Mouse (Mus musculus): ENCODE results near the gene Grhpr. TPM values are rescaled to one million over a fixed set of nuclear protein-coding genes. Genes with fewer than 3 reads are reported as not detected.
"Not testable (repeated sequence)": the region's sequence is repeated elsewhere in the genome, so short reads cannot be mapped to it uniquely, and the experiment has no call there.

The Grhpr gene
- total RNA-seq, 2 experiments from 2014 or later, result 18.7 to 21.3 TPM

DNA sequence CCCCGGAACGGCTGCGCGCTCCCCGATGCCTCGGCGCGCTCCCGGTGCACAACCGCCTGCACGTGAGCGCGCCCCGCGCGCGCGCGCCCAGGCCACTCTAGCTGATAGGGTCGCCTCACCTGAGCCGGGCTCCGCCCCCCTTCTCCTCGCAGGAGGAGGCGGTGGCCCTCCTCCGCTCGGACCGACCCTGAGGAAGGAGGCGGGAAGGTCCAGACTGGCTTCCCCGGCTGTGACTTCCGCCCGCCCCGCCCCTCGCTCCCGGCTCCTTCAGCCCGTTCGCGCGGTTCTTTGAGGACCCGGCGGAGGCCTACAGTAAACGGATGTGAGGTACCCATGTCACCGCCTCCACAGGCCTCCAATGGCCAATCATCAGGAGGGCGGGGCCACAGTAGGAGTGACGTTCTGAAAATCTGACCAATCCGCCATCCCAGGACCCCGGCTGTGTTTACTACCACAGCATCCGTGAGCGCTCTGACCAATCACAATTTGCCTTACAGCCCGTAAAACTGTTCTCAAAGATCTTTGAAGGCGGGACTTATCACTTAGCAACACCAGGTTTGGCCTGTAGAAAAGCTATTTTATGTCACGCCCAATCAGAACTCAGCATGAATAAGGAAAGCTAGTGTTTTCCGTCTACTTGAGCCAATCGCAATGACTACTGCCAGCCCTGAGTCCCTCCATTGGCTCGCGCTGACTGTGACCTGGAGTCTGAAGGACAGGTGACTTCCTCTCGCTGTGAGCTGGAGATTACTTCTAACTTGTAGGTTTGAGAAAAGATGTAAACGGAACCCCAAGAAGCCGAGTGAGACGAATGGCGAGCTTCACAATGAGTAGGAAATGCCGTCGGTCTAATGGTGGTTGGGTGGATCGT is 31.1 kb downstream of the Grhpr start, which contains the start of gene Zbtb5:
TSS of gene Zbtb5 (minus strand) at position 308 of the 871 bp plus-strand sequence.
- DNase-seq (ENCODE audit: low spot score in 2 of 2), result peak; percentile 98 to 100

DNA sequence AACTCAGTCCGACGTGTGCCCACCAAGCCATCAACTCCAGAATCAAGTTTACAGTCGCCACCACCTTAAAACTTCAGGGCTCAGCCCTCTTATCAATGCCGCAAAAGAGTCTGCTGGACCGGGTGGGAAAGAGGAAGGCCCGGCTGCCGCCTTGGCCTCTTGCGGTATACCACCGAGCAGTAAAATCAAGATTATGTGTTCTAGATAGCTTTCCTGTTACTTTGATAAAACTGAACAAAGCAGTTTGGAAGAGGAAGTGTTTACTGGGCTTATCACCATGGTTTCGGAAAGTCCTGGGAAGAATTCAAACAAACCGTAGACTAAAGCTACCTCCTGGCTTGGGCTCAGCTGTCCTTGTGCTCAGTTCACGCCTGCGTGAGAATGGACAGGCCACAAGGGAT is 31.8 kb downstream of the Grhpr start:
- no peak for DNase-seq (ENCODE audit: low spot score in 2 of 2)

DNA sequence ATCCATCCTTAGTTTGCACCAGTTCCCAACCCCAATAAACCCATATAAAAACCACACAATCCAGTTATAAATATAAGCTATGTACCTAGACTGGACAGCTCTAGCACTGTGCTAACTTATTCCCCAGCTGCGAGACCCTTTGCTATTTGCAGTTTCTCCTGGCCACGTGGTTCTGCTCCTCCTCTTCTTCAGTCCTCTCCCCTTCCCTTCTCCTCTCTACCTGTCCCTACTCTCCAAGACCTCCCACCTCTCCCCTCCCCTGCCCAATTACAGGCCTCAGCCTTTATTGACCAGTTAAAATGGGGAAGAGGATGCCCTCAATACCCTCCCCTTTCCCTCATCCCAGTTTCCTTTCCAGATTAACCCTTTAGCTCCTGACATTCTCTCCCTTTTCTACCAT is 32.3 kb downstream of the Grhpr start:
- DNase-seq (ENCODE audit: low spot score in 2 of 2), result no peak

DNA sequence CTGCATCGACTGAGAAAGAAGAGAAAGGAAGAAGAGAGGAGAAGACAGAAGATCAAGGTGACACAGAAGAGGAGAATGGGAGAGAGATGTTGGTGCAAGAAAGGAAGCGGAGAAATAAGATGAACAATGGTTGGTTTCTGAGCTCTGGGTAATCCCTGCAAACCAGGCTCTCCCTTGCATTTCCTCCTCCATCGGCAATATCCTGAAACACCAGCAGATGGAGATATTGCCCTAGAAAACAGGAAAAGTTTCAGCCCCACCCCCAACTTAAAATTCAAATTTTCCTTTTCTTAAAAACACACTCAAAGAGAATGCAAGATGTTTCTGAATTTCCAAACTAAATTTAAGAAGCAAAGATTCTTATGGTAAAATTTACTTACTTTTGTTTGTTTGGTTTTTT is 34.4 kb downstream of the Grhpr start:
- DNase-seq (ENCODE audit: low spot score in 2 of 2), result peak; percentile 55 to 83

DNA sequence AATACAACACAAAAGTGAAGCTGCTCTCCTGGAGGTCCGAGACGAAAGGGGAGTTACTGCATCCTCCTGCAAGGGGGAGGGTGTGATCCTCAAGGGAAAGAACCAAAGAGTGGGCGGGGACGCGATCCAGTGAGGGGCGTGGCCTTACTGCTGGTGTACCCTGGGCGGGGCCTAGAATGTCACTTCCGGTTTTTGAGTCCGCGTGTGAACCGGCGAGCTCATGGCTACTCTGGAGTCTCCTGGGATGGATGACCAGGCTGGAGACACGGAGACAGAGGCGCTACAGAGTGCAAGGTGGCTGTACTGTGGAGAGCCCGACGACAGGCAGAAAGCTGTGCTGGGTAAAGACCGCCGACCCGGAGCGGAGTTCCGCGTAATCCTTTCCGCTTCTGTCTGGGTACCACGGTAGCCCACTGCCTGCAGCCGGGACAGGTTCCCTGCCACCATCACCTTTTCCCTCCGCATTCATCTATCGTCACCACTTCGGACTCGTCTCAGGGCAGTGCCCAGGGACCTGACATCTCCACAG is 37.3 kb downstream of the Grhpr start, which contains the start of gene Polr1e:
TSS of gene Polr1e (plus strand) at position 132 of the 529 bp plus-strand sequence.
- peak; percentile 76 to 88 for DNase-seq (ENCODE audit: low spot score in 2 of 2)

DNA sequence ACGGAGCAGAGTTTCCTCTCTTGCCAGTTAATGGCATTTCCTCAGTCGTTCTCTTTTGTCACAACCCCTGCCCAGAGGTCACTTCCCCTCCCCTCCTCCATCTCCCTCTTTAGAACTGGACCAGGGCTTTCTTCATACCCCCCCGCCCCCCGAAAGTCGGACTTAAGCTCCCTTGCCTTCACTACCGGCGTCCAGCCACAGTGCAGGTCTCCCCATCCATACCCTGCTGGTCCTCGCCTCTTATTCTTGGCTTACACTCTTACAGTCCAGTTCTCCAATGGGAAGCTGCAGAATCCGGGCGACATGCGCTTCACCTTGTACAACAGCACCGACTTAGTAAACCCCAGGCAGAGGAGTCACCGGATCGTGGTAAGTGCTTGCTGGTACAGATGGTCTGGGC is 37.8 kb downstream of the Grhpr start:
- DNase-seq (ENCODE audit: low spot score in 2 of 2), result no peak

DNA sequence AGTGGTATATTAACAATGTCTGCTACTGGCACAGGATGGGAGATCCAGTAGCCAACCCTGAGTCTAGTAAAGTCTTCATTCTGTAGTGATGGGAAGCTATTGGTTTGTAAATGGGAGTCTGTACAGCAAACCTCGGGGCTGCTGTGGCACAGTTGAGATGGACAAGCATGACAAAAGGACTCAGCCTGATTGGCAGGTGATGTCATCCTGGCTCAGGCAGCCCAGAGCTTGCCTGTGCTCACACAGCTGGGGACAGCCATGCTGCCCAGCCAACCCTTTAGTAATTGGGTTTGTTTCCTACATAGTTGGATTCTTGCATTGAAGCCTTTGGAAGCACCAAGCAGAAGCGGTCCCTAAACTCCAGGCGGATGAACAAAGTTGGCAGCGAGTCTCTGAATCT is 45.3 kb downstream of the Grhpr start:
- DNase-seq (ENCODE audit: low spot score in 2 of 2), result no peak

DNA sequence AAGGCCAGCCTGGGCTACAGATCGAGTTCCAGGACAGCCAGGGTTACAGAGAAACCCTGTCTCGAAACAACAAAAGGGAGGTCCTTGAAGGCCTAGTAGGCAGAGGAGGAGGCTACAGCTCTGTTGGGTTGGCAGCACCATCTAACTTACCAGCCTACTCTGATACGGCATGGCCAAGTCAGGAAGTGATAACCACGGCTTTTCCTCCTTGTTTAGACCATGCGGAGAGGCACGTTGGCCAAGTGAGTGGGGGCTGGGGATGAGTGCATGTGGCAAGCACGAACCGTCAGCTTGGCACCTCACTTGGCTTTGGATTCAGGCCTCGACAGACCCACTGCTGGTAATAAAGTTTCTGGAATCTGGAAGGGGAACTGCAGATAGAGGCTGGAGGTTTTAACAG is 51.4 kb downstream of the Grhpr start:
- DNase-seq (ENCODE audit: low spot score in 2 of 2), result peak in 1 of 2 experiments; percentile 49

DNA sequence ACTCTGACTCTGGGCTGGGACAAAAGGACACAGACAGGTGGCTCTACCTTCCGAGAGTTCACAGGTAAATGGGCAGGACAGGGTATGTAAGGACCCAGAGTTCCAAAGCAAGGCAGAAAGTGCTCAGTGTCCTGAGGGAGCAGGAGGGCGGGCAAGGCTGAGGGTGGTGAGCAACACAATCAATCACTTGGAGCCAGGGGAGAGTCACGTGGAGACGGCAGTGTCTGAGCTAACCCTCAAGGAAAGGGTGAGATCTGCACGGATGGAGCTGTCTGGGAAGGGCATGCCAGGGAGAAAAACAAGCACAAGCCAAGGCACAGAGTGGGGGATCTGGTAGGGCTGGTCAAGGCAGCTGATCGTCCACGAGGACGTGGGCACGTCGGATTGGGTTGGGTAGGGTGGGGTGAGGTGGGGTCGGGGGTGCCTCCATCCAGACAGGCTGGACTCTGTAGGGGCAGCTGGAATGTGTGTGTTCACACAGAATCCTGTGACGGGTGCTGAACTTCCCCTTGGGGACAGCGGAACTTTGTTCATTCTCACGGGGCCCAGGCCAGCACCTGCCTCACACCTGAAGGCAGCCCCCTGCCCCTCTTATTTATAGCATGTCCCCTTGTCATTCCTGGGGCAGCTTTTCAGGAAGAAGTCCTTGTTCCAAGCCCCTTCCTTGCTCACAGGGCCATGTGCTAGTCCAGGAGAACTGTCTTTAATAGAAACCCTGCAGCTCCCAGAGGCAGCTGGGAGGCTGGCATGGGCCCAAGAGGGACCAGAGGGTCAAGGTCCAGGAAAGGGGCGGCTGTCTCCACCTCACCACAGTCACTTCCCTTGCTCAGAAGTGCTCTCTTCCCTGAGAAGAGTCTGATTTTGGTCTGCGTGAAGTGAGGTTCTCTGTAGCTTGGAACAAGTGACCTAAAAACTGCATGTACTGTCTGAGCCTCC is 53.8 kb downstream of the Grhpr start:
- DNase-seq (ENCODE audit: low spot score in 2 of 2), result no peak

DNA sequence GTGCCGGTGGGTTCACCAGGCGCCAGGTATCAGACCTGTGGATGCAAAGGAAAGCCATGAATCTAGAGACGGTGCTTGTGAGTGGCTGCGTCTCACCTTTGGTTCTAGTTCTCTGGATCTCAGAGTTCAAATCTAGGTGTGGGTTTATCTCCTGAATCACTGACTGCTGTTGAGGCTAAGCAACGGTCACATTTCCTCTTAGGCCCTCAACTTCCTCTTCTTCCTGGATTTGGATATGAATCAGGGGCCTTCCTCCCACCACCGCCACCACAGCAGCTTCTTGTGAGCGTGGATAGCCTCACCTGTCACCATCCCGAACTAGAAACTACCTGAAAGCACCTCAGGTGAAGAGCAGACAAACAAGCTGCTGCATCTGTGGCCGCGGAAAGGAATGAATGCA is 54.9 kb downstream of the Grhpr start:
- DNase-seq (ENCODE audit: low spot score in 2 of 2), result no peak

DNA sequence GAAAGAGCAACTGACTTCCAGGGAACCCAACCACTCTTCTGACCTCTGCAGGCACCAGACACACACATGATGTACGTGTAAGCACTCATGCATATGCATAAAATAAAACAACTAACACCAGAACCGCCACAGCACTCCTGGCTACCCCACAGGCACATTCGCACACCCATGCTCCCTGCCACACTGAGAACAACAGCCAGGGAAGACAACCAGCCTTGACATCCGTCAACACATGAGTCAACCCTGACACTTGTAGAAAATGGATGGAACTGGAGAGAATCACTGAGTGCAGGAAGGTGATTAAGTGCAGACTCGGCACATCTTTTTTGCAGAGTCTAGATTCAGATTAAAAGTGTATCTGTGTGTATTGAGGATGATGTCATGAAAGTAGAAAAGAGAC is 55.4 kb downstream of the Grhpr start:
- DNase-seq (ENCODE audit: low spot score in 2 of 2), result no peak

DNA sequence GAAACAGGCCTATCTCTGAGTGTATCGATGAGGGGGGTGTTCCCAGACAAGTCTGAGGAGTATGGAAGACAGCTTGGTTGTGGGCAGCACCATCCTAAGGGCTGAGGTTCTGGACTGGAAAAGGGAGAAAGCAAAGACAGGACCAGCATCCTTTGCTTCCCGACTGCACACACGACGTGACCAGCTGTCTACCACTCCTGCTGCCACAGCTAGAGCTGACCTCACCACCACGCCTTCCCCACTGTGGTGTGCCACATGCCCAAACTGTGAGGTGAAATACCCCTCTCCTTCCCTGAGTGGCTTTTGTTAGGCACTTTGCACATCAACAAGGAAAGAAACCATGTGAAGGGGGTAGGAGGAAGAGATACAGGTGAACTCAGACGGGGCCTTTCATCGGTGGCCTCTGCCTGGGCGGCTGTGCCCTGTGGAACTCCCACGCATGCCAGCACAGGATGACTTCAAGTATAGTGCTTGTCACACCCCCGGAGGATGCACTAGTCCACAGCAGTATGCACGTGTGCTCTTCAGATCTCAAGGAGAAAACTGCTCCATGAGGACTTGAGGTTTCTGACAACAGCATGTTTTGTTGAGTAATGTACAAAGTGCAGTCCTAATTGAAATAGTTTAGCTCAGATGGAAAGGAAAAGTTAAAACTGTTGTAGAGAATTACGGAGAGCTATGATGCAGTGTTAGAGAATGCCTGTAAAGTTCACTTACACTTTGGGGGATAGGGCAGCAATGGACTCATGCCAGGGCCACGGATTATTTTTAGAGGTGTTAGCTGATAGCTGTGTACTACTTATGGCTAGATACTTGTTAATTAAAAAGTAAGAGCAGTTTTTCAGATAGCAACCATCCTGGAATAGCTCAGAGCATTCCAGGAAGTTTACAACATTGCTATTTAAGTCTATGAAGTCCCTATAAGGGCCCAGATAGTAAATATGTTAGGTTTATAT is 56.5 kb downstream of the Grhpr start:
- DNase-seq (ENCODE audit: low spot score in 2 of 2), result no peak

DNA sequence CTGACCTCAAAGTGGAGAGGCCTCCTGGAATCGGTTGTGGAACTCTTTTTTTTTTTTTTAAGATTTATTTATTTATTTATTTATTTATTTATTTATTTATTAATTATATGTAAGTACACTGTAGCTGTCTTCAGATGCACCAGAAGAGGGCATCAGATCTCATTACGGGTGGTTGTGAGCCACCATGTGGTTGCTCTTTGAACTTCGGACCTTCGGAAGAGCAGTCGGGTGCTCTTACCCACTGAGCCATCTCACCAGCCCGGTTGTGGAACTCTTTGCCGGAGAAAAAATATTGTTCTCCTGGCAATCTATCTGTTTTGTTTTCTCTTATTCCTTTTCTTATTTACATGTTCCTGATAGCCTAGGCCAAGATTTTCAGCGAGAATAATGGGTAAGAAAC is 57.7 kb downstream of the Grhpr start:
- DNase-seq (ENCODE audit: low spot score in 2 of 2), result not testable (repeated sequence)

DNA sequence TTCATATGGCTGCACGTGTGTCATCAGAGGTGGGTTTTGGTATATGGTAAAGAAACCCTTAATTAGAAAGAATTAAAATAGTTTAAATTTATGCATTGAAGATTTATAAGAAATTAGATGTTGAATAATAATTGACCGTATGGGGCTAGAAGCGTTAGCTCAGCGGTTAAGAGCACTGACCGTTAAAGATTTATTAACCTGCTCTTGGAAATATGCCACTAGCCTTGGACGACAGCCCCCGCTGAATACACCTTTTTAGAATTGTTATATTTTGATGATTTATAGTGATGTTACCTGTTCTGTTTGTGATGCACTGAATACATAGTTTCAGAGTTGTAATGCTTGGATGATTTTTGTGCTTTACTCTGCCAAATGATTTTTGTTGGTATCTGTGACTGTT is 58.4 kb downstream of the Grhpr start:
- not testable (repeated sequence) for DNase-seq (ENCODE audit: low spot score in 2 of 2)

Other genes with a start within 250 kb of the Grhpr start
- gene Zcchc7, start 225.5 kb upstream of the Grhpr start, total RNA-seq (2021), result 10 to 100 TPM; 55.4 to 67.0 TPM
- 10 to 100 TPM; 12.1 to 12.7 TPM for gene Zbtb5, start 31.0 kb downstream of the Grhpr start, total RNA-seq (2021)
- gene Polr1e, start 37.2 kb downstream of the Grhpr start, total RNA-seq (2021), result 10 to 100 TPM; 11.9 to 14.8 TPM
- 10 to 100 TPM; 39.6 to 41.3 TPM for gene Fbxo10, start 103.2 kb downstream of the Grhpr start, total RNA-seq (2021)
- 10 to 100 TPM; 66.7 to 75.6 TPM for gene Tomm5, start 126.7 kb downstream of the Grhpr start, total RNA-seq (2021)
- 10 to 100 TPM; 20.7 to 24.3 TPM for gene Frmpd1, start 203.5 kb downstream of the Grhpr start, total RNA-seq (2021)

All from layer of hippocampus, postnatal 14 days (tissue).